Mouse (Mus musculus) olfactory bulb, adult 2 months (tissue): ENCODE measurements around the gene Slc25a28.

Experiments used
- CTCF ChIP-seq: fragments of 200-500 bp; IDR thresholded peaks from 2 replicates; pipeline ENCODE4 v1.5.1; 2012; ENCODE audit warnings: low read depth, mild to moderate bottlenecking, low read length, moderate library complexity; ENCODE audit not compliant: insufficient read depth
- POLR2A ChIP-seq: fragments of 200-500 bp; IDR thresholded peaks from 2 replicates; pipeline ENCODE4 v1.6.1; 2012; ENCODE audit warnings: mild to moderate bottlenecking, low read depth, low read length, moderate library complexity; ENCODE audit not compliant: insufficient read depth

- no peak for TF ChIP-seq CTCF
- no peak for TF ChIP-seq POLR2A
Observed at GRCm38 (mm10) chr19:43722891-43723290, 48.2 kb upstream of the Slc25a28 start.
